Mouse (Mus musculus) heart, postnatal 4 days (tissue): Measurements from ENCODE around the gene Synj2bp. TPM values are rescaled to one million over a fixed set of nuclear protein-coding genes. Genes with fewer than 3 reads are reported as not detected.
"Not testable (repeated sequence)": the region's sequence is repeated elsewhere in the genome, so short reads cannot be mapped to it uniquely, and the experiment has no call there.

ENCODE experiments used
- DNase-seq: peaks from one replicate; pipeline ENCODE4 v3.0.0; 2021
- total RNA-seq, 2 experiments: library from RNA; stranded (reverse); gene quantifications; 2 replicates each; pipeline ENCODE4 v1.2.3; 2021

The Synj2bp gene
- 10 to 100 TPM; 37.5 to 37.6 TPM for total RNA-seq

- peak; percentile 82 for DNase-seq
Measured at GRCm38 (mm10) chr12:81532316-81533028, at the start of gene Synj2bp, which contains the start of gene Gm20498. Synj2bp (minus strand) TSS chr12:81532911. Gm20498 (minus strand) TSS chr12:81532905.

GRCm38 (mm10) chr12:81568374-81568773 is 35.7 kb upstream of the Synj2bp start, which contains the start of gene Adam21:
Adam21 (minus strand) TSS chr12:81568474.
- no peak for DNase-seq

GRCm38 (mm10) chr12:81567931-81568330 is 35.2 kb upstream of the Synj2bp start:
- DNase-seq: no peak

- DNase-seq: no peak
Measured at GRCm38 (mm10) chr12:81564173-81564572, 31.5 kb upstream of the Synj2bp start.

- DNase-seq: no peak
Measured at GRCm38 (mm10) chr12:81549286-81549685, 16.6 kb upstream of the Synj2bp start.

- DNase-seq: no peak
Measured at GRCm38 (mm10) chr12:81547163-81547562, 14.5 kb upstream of the Synj2bp start.

- DNase-seq: no peak
Measured at GRCm38 (mm10) chr12:81533029-81533419, 313 bp upstream of the Synj2bp start.

- DNase-seq: not testable (repeated sequence)
Measured at GRCm38 (mm10) chr12:81530587-81530986, 2.1 kb downstream of the Synj2bp start.

GRCm38 (mm10) chr12:81496906-81497305 is 35.8 kb downstream of the Synj2bp start:
- DNase-seq: not testable (repeated sequence)

GRCm38 (mm10) chr12:81490491-81490890 is 42.2 kb downstream of the Synj2bp start:
- DNase-seq: no peak

GRCm38 (mm10) chr12:81485311-81485710 is 47.4 kb downstream of the Synj2bp start:
- no peak for DNase-seq

- peak; percentile 86 for DNase-seq
Measured at GRCm38 (mm10) chr12:81484727-81485191, 48.0 kb downstream of the Synj2bp start, which contains the start of gene Cox16. Cox16 (minus strand) TSS chr12:81485127.

GRCm38 (mm10) chr12:81484212-81484611 is 48.5 kb downstream of the Synj2bp start:
- DNase-seq: no peak

- no peak for DNase-seq
Measured at GRCm38 (mm10) chr12:81483656-81484055, 49.1 kb downstream of the Synj2bp start.

- DNase-seq: not testable (repeated sequence)
Measured at GRCm38 (mm10) chr12:81459051-81459450, 73.7 kb downstream of the Synj2bp start.

Other genes with a start within 250 kb of the Synj2bp start
- under 1 TPM; 0.14 to 0.61 TPM for gene Slc8a3, start 199.7 kb downstream of the Synj2bp start, total RNA-seq
- under 1 TPM; 0.52 to 0.67 TPM for gene Gm4787, start 153.4 kb downstream of the Synj2bp start, total RNA-seq
- gene Adam4, start 111.0 kb downstream of the Synj2bp start, total RNA-seq: 1 to 10 TPM; 1.1 TPM
- 10 to 100 TPM; 61.2 to 66.8 TPM for gene Cox16, start 47.8 kb downstream of the Synj2bp start, total RNA-seq
- gene Gm20498, start within 50 bp of the Synj2bp start, total RNA-seq: 10 to 100 TPM; 31.8 to 34.8 TPM
- under 1 TPM in 1 of 2 experiments, not detected in 1; 0.14 TPM for gene Adam21, start 35.6 kb upstream of the Synj2bp start, total RNA-seq
- gene Med6, start 62.1 kb upstream of the Synj2bp start, total RNA-seq: 10 to 100 TPM; 24.4 to 26.7 TPM
- gene Ttc9, start 98.3 kb upstream of the Synj2bp start, total RNA-seq: 1 to 10 TPM; 9.1 to 9.8 TPM
- under 1 TPM; 0.31 to 0.72 TPM for gene Map3k9, start 248.3 kb upstream of the Synj2bp start, total RNA-seq